Mouse (Mus musculus): ENCODE data around the gene Rhbdl1. TPM values are rescaled to one million over a fixed set of nuclear protein-coding genes. Genes with fewer than 3 reads are reported as not detected.

Gene Rhbdl1
- polyA plus RNA-seq, 1 experiment from 2014 or later: 1.2 TPM

GRCm38 (mm10) chr17:25794998-25795397 lies 42.1 kb downstream of the Rhbdl1 start:
- DNase-seq (ENCODE audit: low spot score) (no peak), ATAC-seq (ENCODE audit: insufficient number of reproducible peaks, low FRiP score, low TSS enrichment, low read depth) (no peak)
- Histone ChIP-seq H3K9me3 (ENCODE audit: control insufficient read depth, low read length) (no peaks in the 10 kb centered on the region), H3K4me2 (ENCODE audit: low read depth, severe bottlenecking) (peak overlapping the region; percentile 99; the same call in 1 of the 2 replicates), H3K4me3 (ENCODE audit: low read depth, low read length) (no peak overlapping the region), H3K9ac (ENCODE audit: low read length) (no peak overlapping the region), H3K27me3 (ENCODE audit: control insufficient read depth, insufficient read depth, low read length) (no peaks in the 10 kb centered on the region), H3K36me3 (ENCODE audit: control insufficient read depth, insufficient read depth, low read length) (no peaks in the 10 kb centered on the region), H3K27ac (replicated peaks; ENCODE audit: low read depth, low read length) (no peak overlapping the region), H3K4me1 (ENCODE audit: control insufficient read depth, insufficient read depth, low read length) (peaks cover 35% of the 10 kb centered on the region)
- 87% methylated on average over 17 of the region's 17 CpGs for WGBS

DNA sequence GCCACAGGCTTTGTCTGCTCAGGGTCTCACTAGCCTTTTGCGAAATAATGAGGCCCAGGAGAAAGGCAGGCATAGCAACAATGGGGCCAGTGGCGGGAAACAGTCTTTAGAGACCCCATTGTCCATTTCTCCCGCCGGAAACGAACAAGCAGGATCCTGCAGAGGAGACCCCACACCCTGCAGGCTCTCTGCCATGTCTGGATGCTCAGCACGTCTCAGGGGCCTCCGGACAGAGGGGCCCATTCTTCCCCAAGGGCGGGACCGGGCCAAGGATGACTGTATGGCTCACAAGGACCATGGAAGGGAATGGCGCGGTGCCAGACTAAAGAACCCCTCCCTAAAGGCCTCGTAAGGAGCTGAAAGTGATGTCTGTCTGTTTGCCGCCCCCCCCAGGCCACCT lies 42.9 kb downstream of the Rhbdl1 start:
- 86% methylated on average over 13 of the region's 13 CpGs for WGBS
- H3K27me3 ChIP-seq (ENCODE audit: control insufficient read depth, insufficient read depth, low read length): no peaks in the 10 kb centered on the region
- H3K9me3 ChIP-seq (ENCODE audit: control insufficient read depth, low read length): no peaks in the 10 kb centered on the region
- H3K4me2 ChIP-seq (ENCODE audit: low read depth, severe bottlenecking): no peak overlapping the region
- no peak overlapping the region for H3K4me3 ChIP-seq (ENCODE audit: low read depth, low read length)
- H3K9ac ChIP-seq (ENCODE audit: low read length): no peak overlapping the region
- DNase-seq (ENCODE audit: low spot score) (no peak), ATAC-seq (ENCODE audit: insufficient number of reproducible peaks, low FRiP score, low TSS enrichment, low read depth) (no peak)
- H3K4me1 ChIP-seq (ENCODE audit: control insufficient read depth, insufficient read depth, low read length): peaks cover 35% of the 10 kb centered on the region
- no peak overlapping the region for H3K27ac ChIP-seq (replicated peaks; ENCODE audit: low read depth, low read length)
- H3K36me3 ChIP-seq (ENCODE audit: control insufficient read depth, insufficient read depth, low read length): 0 out of 2 replicates have a peak, but pooled peaks cover 3% of the 10 kb centered on the region

DNA sequence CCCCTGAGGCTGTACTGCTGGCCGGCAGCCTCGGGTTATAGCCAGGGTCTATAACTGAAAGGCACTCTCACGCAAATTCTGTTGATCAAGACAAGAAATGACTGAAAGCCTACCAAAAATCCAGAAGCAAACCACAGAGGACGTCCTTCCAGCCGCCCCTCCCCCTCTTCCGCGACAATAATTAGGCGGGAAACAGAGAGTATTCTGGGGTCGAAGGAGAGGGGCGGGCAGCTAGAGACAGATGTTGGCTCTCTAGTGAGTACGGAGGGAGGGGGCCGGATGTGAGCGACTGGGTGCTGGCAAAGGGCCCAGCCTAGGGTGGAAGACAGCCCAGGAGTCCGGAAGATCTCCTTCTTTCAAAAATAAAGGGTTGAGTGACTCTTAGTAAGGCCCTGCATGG lies 44.5 kb downstream of the Rhbdl1 start, which contains the start of gene Fam173a:
Fam173a (minus strand) TSS at position 287 of the 400 bp plus-strand sequence.
- peak; percentile 76 for DNase-seq (ENCODE audit: low spot score)
- H3K36me3 ChIP-seq (ENCODE audit: control insufficient read depth, insufficient read depth, low read length): 0 out of 2 replicates have a peak, but pooled peaks cover 10% of the 10 kb centered on the region
- H3K4me1 ChIP-seq (ENCODE audit: control insufficient read depth, insufficient read depth, low read length): peaks cover 34% of the 10 kb centered on the region

GRCm38 (mm10) chr17:25791843-25792527 lies 45.1 kb downstream of the Rhbdl1 start:
- Histone ChIP-seq H3K4me2 (ENCODE audit: low read depth, severe bottlenecking) (peak overlapping the region; percentile 90), H3K27me3 (ENCODE audit: control insufficient read depth, insufficient read depth, low read length) (no peaks in the 10 kb centered on the region), H3K4me1 (ENCODE audit: control insufficient read depth, insufficient read depth, low read length) (peaks cover 30% of the 10 kb centered on the region)

More for the DNA sequence above, 44.5 kb downstream of the Rhbdl1 start, which contains the start of gene Fam173a:
- H3K4me3 ChIP-seq (ENCODE audit: low read depth, low read length): peak within 1 kb of the TSS; percentile 66
- H3K4me2 ChIP-seq (ENCODE audit: low read depth, severe bottlenecking): peak within 1 kb of the TSS; percentile 90
- peak within 1 kb of the TSS; percentile 71 for H3K9ac ChIP-seq (ENCODE audit: low read length)
- under 1% methylated on average over 14 of the region's 14 CpGs for WGBS
- ATAC-seq (ENCODE audit: insufficient number of reproducible peaks, low FRiP score, low TSS enrichment, low read depth): no peak
- H3K27me3 ChIP-seq (ENCODE audit: control insufficient read depth, insufficient read depth, low read length): no peaks in the 10 kb centered on the region
- no peaks in the 10 kb centered on the region for H3K9me3 ChIP-seq (ENCODE audit: control insufficient read depth, low read length)
- H3K27ac ChIP-seq (replicated peaks; ENCODE audit: low read depth, low read length): peak within 1 kb of the TSS; percentile 79

GRCm38 (mm10) chr17:25791320-25791842 lies 45.7 kb downstream of the Rhbdl1 start:
- DNase-seq (ENCODE audit: low spot score): no peak
- H3K9ac ChIP-seq (ENCODE audit: low read length): peak overlapping the region; percentile 71
- H3K9me3 ChIP-seq (ENCODE audit: control insufficient read depth, low read length): no peaks in the 10 kb centered on the region
- peaks cover 30% of the 10 kb centered on the region for H3K4me1 ChIP-seq (ENCODE audit: control insufficient read depth, insufficient read depth, low read length)
- peak overlapping the region; percentile 90 for H3K4me2 ChIP-seq (ENCODE audit: low read depth, severe bottlenecking)
- peak overlapping the region; percentile 79 for H3K27ac ChIP-seq (replicated peaks; ENCODE audit: low read depth, low read length)
- peak; percentile 1; the same call in 1 of the 2 replicates for ATAC-seq (ENCODE audit: insufficient number of reproducible peaks, low FRiP score, low TSS enrichment, low read depth)
- 0 out of 2 replicates have a peak, but pooled peaks cover 11% of the 10 kb centered on the region for H3K36me3 ChIP-seq (ENCODE audit: control insufficient read depth, insufficient read depth, low read length)
- peak overlapping the region; percentile 66 for H3K4me3 ChIP-seq (ENCODE audit: low read depth, low read length)
- 32% methylated on average over 19 of the region's 19 CpGs for WGBS
- H3K27me3 ChIP-seq (ENCODE audit: control insufficient read depth, insufficient read depth, low read length): no peaks in the 10 kb centered on the region

More at GRCm38 (mm10) chr17:25791843-25792527, 45.1 kb downstream of the Rhbdl1 start:
- Histone ChIP-seq H3K36me3 (ENCODE audit: control insufficient read depth, insufficient read depth, low read length) (0 out of 2 replicates have a peak, but pooled peaks cover 11% of the 10 kb centered on the region), H3K9ac (ENCODE audit: low read length) (peak overlapping the region; percentile 71), H3K9me3 (ENCODE audit: control insufficient read depth, low read length) (no peaks in the 10 kb centered on the region), H3K27ac (replicated peaks; ENCODE audit: low read depth, low read length) (peak overlapping the region; percentile 79), H3K4me3 (ENCODE audit: low read depth, low read length) (peak overlapping the region; percentile 66)
- under 1% methylated on average over 45 of the region's 45 CpGs for WGBS
- DNase-seq (ENCODE audit: low spot score) (peak; percentile 91), ATAC-seq (ENCODE audit: insufficient number of reproducible peaks, low FRiP score, low TSS enrichment, low read depth) (peak; percentile 26)

- Histone ChIP-seq H3K9me3 (ENCODE audit: control insufficient read depth, low read length) (no peaks in the 10 kb centered on the region), H3K9ac (ENCODE audit: low read length) (no peak overlapping the region), H3K27me3 (ENCODE audit: control insufficient read depth, insufficient read depth, low read length) (no peaks in the 10 kb centered on the region), H3K4me1 (ENCODE audit: control insufficient read depth, insufficient read depth, low read length) (peaks cover 27% of the 10 kb centered on the region), H3K4me3 (ENCODE audit: low read depth, low read length) (no peak overlapping the region), H3K36me3 (ENCODE audit: control insufficient read depth, insufficient read depth, low read length) (peaks cover 27% of the 10 kb centered on the region), H3K27ac (replicated peaks; ENCODE audit: low read depth, low read length) (no peak overlapping the region), H3K4me2 (ENCODE audit: low read depth, severe bottlenecking) (no peak overlapping the region; the same call in 1 of the 2 replicates)
- no peak for DNase-seq (ENCODE audit: low spot score)
- no peak for ATAC-seq (ENCODE audit: insufficient number of reproducible peaks, low FRiP score, low TSS enrichment, low read depth)
- 92% methylated on average over 9 of the region's 9 CpGs for WGBS
Measured at GRCm38 (mm10) chr17:25786781-25787504, 50.2 kb downstream of the Rhbdl1 start.

DNA sequence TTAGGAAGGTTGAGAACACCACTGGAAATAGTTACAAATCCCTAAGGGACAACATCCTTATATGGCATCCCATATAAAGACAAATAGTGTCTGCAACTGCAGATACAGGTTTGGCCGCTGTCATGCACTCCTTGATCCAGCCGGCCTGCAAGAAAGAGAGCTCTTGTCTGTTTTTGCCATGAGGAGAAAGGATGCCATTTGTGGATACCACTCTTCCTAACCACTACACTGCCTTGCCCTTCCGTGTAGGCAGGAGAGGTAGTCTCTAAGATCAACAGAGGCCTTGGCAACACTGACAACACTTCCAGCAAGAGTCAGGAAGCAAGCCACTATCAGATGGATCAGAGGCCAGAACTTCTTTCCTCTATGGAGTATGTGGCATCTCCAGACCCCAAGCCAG lies 50.8 kb downstream of the Rhbdl1 start, which contains the start of gene Ccdc78:
Ccdc78 (plus strand) TSS at position 301 of the 400 bp plus-strand sequence.
- DNase-seq (ENCODE audit: low spot score): no peak
- H3K4me1 ChIP-seq (ENCODE audit: control insufficient read depth, insufficient read depth, low read length): peaks cover 24% of the 10 kb centered on the region
- peak within 1 kb of the TSS; percentile 87 for H3K27ac ChIP-seq (replicated peaks; ENCODE audit: low read depth, low read length)
- no peak for ATAC-seq (ENCODE audit: insufficient number of reproducible peaks, low FRiP score, low TSS enrichment, low read depth)
- no peaks in the 10 kb centered on the region for H3K9me3 ChIP-seq (ENCODE audit: control insufficient read depth, low read length)
- H3K4me3 ChIP-seq (ENCODE audit: low read depth, low read length): peak within 1 kb of the TSS; percentile 76
- H3K27me3 ChIP-seq (ENCODE audit: control insufficient read depth, insufficient read depth, low read length): no peaks in the 10 kb centered on the region
- WGBS: 86% methylated on average over 3 of the region's 3 CpGs
- peak within 1 kb of the TSS; percentile 64 for H3K9ac ChIP-seq (ENCODE audit: low read length)
- H3K4me2 ChIP-seq (ENCODE audit: low read depth, severe bottlenecking): peak within 1 kb of the TSS; percentile 85
- peaks cover 29% of the 10 kb centered on the region for H3K36me3 ChIP-seq (ENCODE audit: control insufficient read depth, insufficient read depth, low read length)

GRCm38 (mm10) chr17:25785281-25785745 lies 51.8 kb downstream of the Rhbdl1 start, which contains the start of gene Haghl:
Gene Haghl, minus strand, starts transcription at chr17:25785673.
- peaks cover 22% of the 10 kb centered on the region for H3K4me1 ChIP-seq (ENCODE audit: control insufficient read depth, insufficient read depth, low read length)
- H3K27me3 ChIP-seq (ENCODE audit: control insufficient read depth, insufficient read depth, low read length): no peaks in the 10 kb centered on the region
- peak within 1 kb of the TSS; percentile 85 for H3K4me2 ChIP-seq (ENCODE audit: low read depth, severe bottlenecking)
- H3K36me3 ChIP-seq (ENCODE audit: control insufficient read depth, insufficient read depth, low read length): peaks cover 32% of the 10 kb centered on the region
- peak within 1 kb of the TSS; percentile 76 for H3K4me3 ChIP-seq (ENCODE audit: low read depth, low read length)
- ATAC-seq (ENCODE audit: insufficient number of reproducible peaks, low FRiP score, low TSS enrichment, low read depth): peak; percentile 76
- WGBS: under 1% methylated on average over 23 of the region's 23 CpGs
- peak; percentile 99 for DNase-seq (ENCODE audit: low spot score)
- peak within 1 kb of the TSS; percentile 64 for H3K9ac ChIP-seq (ENCODE audit: low read length)
- H3K27ac ChIP-seq (replicated peaks; ENCODE audit: low read depth, low read length): peak within 1 kb of the TSS; percentile 87
- no peaks in the 10 kb centered on the region for H3K9me3 ChIP-seq (ENCODE audit: control insufficient read depth, low read length)

All from limb, embryonic 11.5 days (tissue).